Mouse (Mus musculus) heart, embryonic 14.5 days (tissue): ENCODE results near the gene Ccdc102a. TPM values are rescaled to one million over a fixed set of nuclear protein-coding genes. Genes with fewer than 3 reads are reported as not detected.
A peak's percentile ranks its signal among the peaks of the same experiment; 100 is the strongest.

Experiments used
- ATAC-seq: fragments of 200-750 bp; cut with Nextera tagmentation; 2 replicates; pipeline ENCODE4 v1.8.0; 2017; ENCODE audit warnings: low read depth, moderate TSS enrichment; ENCODE audit not compliant: insufficient number of reproducible peaks, insufficient read depth, low FRiP score
- H3K27ac ChIP-seq, 2 experiments: fragments of 200-500 bp in 1 of 2; fragments of 300-500 bp in 1 of 2; sonication (generic) in 1 of 2; replicated peaks in 1 of 2; 2 replicates each; pipeline ENCODE4 v1.5.1; 2012 to 2014; ENCODE audit warnings: low read depth in 2 of 2, low read length in 2 of 2, control low read depth in 1 of 2, mild to moderate bottlenecking in 1 of 2, mixed read lengths in 1 of 2; ENCODE audit not compliant: control insufficient read depth in 1 of 2, insufficient read depth in 1 of 2
- H3K27me3 ChIP-seq: fragments of 300-500 bp; sonication (generic); 2 replicates; pipeline ENCODE4 v1.6.1; 2014; ENCODE audit warnings: mild to moderate bottlenecking, low read length, control low read depth; ENCODE audit not compliant: control insufficient read depth, insufficient read depth
- H3K36me3 ChIP-seq: fragments of 300-500 bp; sonication (generic); 2 replicates; pipeline ENCODE4 v1.6.1; 2014; ENCODE audit warnings: mild to moderate bottlenecking, control low read depth, low read length, mixed read lengths; ENCODE audit not compliant: control insufficient read depth, insufficient read depth
- H3K4me1 ChIP-seq, 2 experiments: fragments of 200-500 bp in 1 of 2; fragments of 300-500 bp in 1 of 2; sonication (generic) in 1 of 2; 2 replicates each; pipeline ENCODE4 v1.6.1; 2012 to 2014; ENCODE audit warnings: low read length in 2 of 2, control low read depth in 1 of 2, mixed read lengths in 1 of 2; ENCODE audit not compliant: control insufficient read depth in 2 of 2, insufficient read depth in 2 of 2
- H3K4me2 ChIP-seq: fragments of 300-500 bp; sonication (generic); 2 replicates; pipeline ENCODE4 v1.6.1; 2014; ENCODE audit warnings: mild to moderate bottlenecking, low read length
- H3K4me3 ChIP-seq, 2 experiments: fragments of 200-500 bp in 1 of 2; fragments of 300-500 bp in 1 of 2; sonication (generic) in 1 of 2; 2 replicates each; pipeline ENCODE4 v1.5.1; 2012 to 2014; ENCODE audit warnings: low read length in 2 of 2, mild to moderate bottlenecking in 2 of 2, control low read depth in 1 of 2, low read depth in 1 of 2, moderate library complexity in 1 of 2; ENCODE audit not compliant: control insufficient read depth in 1 of 2, insufficient read depth in 1 of 2
- H3K9ac ChIP-seq: fragments of 300-500 bp; sonication (generic); 2 replicates; pipeline ENCODE4 v1.6.1; 2014; ENCODE audit warnings: mild to moderate bottlenecking, low read length
- H3K9me3 ChIP-seq: fragments of 300-500 bp; sonication (generic); 2 replicates; pipeline ENCODE4 v1.6.1; 2016; ENCODE audit warnings: low read length, control low read depth; ENCODE audit not compliant: control insufficient read depth
- WGBS: fragments of 180-500 bp; shearing (Covaris S2); extraction: QIAGEN DNeasy Blood & Tissue Kit; methylation state at CpG from one replicate; pipeline ENCODE4 v1.1.7; 2014; 5-methylcytosine and 5-hydroxymethylcytosine counted together
- polyA plus RNA-seq: library from polyadenylated mRNA; unstranded; fragments of >200 nt; fragmentation: Nextera tagmentation; extraction: Ambion mirVana; gene quantifications from 2 replicates; pipeline ENCODE4 v1.2.1, GENCODE M21; 2014

The Ccdc102a gene
- polyA plus RNA-seq, 1 experiment from 2014 or later = 25.8 TPM

GRCm38 (mm10) chr8:94948421-94948820 lies 30.5 kb upstream of the Ccdc102a start:
- Histone ChIP-seq H3K4me2 (no peak overlapping the region), H3K36me3 (no peaks in the 10 kb centered on the region), H3K27me3 (0 out of 2 replicates have a peak, but pooled peaks cover 4% of the 10 kb centered on the region), H3K9me3 (no peaks in the 10 kb centered on the region), H3K4me1 (peaks cover under 1% of the 10 kb centered on the region in 2 experiments; a peak in 3 of 4 replicates), H3K9ac (no peak overlapping the region), H3K27ac (no peak overlapping the region), H3K4me3 (no peak overlapping the region)
- WGBS = 75% methylated on average over 4 of the region's 4 CpGs
- ATAC-seq = no peak

- Histone ChIP-seq H3K27ac (no peak overlapping the region), H3K9me3 (no peaks in the 10 kb centered on the region), H3K9ac (no peak overlapping the region), H3K36me3 (no peaks in the 10 kb centered on the region), H3K4me2 (no peak overlapping the region), H3K4me3 (no peak overlapping the region), H3K27me3 (0 out of 2 replicates have a peak, but pooled peaks cover 8% of the 10 kb centered on the region), H3K4me1 (no peaks in the 10 kb centered on the region)
- whole genome bisulfite sequencing = 57% methylated on average over 6 of the region's 6 CpGs
- no peak for ATAC-seq
Observed at GRCm38 (mm10) chr8:94945185-94945584, 27.3 kb upstream of the Ccdc102a start.

- H3K4me3 ChIP-seq = no peak overlapping the region
- H3K4me2 ChIP-seq = no peak overlapping the region
- no peaks in the 10 kb centered on the region for H3K9me3 ChIP-seq
- no peak overlapping the region for H3K27ac ChIP-seq
- no peaks in the 10 kb centered on the region for H3K36me3 ChIP-seq
- WGBS = 11% methylated on average over 6 of the region's 6 CpGs
- ATAC-seq = no peak
- H3K9ac ChIP-seq = no peak overlapping the region
- no peaks in the 10 kb centered on the region for H3K4me1 ChIP-seq
- H3K27me3 ChIP-seq = 0 out of 2 replicates have a peak, but pooled peaks cover 8% of the 10 kb centered on the region
Observed at GRCm38 (mm10) chr8:94942566-94942965, 24.7 kb upstream of the Ccdc102a start.

GRCm38 (mm10) chr8:94935172-94935571 lies 17.3 kb upstream of the Ccdc102a start:
- Histone ChIP-seq H3K9me3 (no peaks in the 10 kb centered on the region), H3K27ac (no peak overlapping the region), H3K27me3 (no peaks in the 10 kb centered on the region; the same call in 1 of the 2 replicates), H3K9ac (no peak overlapping the region), H3K4me2 (no peak overlapping the region), H3K36me3 (no peaks in the 10 kb centered on the region), H3K4me1 (no peaks in the 10 kb centered on the region), H3K4me3 (no peak overlapping the region)
- 72% methylated on average over 3 of the region's 3 CpGs for WGBS
- no peak for ATAC-seq

- no peak for ATAC-seq
- H3K9me3 ChIP-seq = no peaks in the 10 kb centered on the region
- no peaks in the 10 kb centered on the region for H3K4me1 ChIP-seq
- H3K27ac ChIP-seq = no peak overlapping the region
- H3K4me3 ChIP-seq = no peak overlapping the region
- WGBS = 51% methylated on average over 5 of the region's 5 CpGs
- H3K36me3 ChIP-seq = no peaks in the 10 kb centered on the region
- H3K9ac ChIP-seq = no peak overlapping the region
- H3K27me3 ChIP-seq = no peaks in the 10 kb centered on the region; the same call in 1 of the 2 replicates
- no peak overlapping the region for H3K4me2 ChIP-seq
Observed at GRCm38 (mm10) chr8:94933918-94934317, 16.0 kb upstream of the Ccdc102a start.

GRCm38 (mm10) chr8:94928227-94928626 lies 10.3 kb upstream of the Ccdc102a start:
- H3K9ac ChIP-seq = no peak overlapping the region
- WGBS = 81% methylated on average over 3 of the region's 3 CpGs
- H3K9me3 ChIP-seq = no peaks in the 10 kb centered on the region
- no peak overlapping the region for H3K4me2 ChIP-seq
- no peak overlapping the region for H3K4me3 ChIP-seq
- ATAC-seq = no peak
- H3K27ac ChIP-seq = no peak overlapping the region
- no peaks in the 10 kb centered on the region for H3K36me3 ChIP-seq
- no peaks in the 10 kb centered on the region for H3K27me3 ChIP-seq
- H3K4me1 ChIP-seq = peaks cover 0 to 2% of the 10 kb centered on the region in 2 experiments; a peak in 2 of 4 replicates

- Histone ChIP-seq H3K27ac (0 out of 4 replicates have a peak within 1 kb of the TSS, but pooled peaks of 1 of the 2 experiments have one; percentile 4), H3K9ac (0 out of 2 replicates have a peak within 1 kb of the TSS, but pooled peaks have one; percentile 11)
- WGBS = 66% methylated on average over 7 of the region's 8 CpGs
Observed at GRCm38 (mm10) chr8:94923405-94923804, 5.5 kb upstream of the Ccdc102a start, which contains the start of gene Adgrg5. Adgrg5 (plus strand) TSS chr8:94923694.

GRCm38 (mm10) chr8:94922602-94923001 lies 4.7 kb upstream of the Ccdc102a start:
- H3K4me1 ChIP-seq = peaks cover 13 to 22% of the 10 kb centered on the region in 2 experiments
- no peak overlapping the region for H3K9ac ChIP-seq
- 0 out of 4 replicates have a peak overlapping the region, but pooled peaks of 1 of the 2 experiments have one; percentile 28 for H3K27ac ChIP-seq
- WGBS = 15% methylated on average over 8 of the region's 8 CpGs
- H3K9me3 ChIP-seq = no peaks in the 10 kb centered on the region
- no peaks in the 10 kb centered on the region for H3K27me3 ChIP-seq
- 0 out of 2 replicates have a peak, but pooled peaks have one; percentile 11 for ATAC-seq
- H3K36me3 ChIP-seq = no peaks in the 10 kb centered on the region
- H3K4me3 ChIP-seq = no peak overlapping the region
- H3K4me2 ChIP-seq = 0 out of 2 replicates have a peak overlapping the region, but pooled peaks have one; percentile 7

More at GRCm38 (mm10) chr8:94923405-94923804, 5.5 kb upstream of the Ccdc102a start, which contains the start of gene Adgrg5:
- peaks cover 10 to 19% of the 10 kb centered on the region in 2 experiments for H3K4me1 ChIP-seq
- 0 out of 2 replicates have a peak within 1 kb of the TSS, but pooled peaks have one; percentile 7 for H3K4me2 ChIP-seq
- no peaks in the 10 kb centered on the region for H3K27me3 ChIP-seq
- ATAC-seq = no peak
- H3K4me3 ChIP-seq = no peak within 1 kb of the TSS
- H3K9me3 ChIP-seq = no peaks in the 10 kb centered on the region
- H3K36me3 ChIP-seq = no peaks in the 10 kb centered on the region
